Mouse (Mus musculus): Measurements from ENCODE around the gene Trim23. TPM values are rescaled to one million over a fixed set of nuclear protein-coding genes. Genes with fewer than 3 reads are reported as not detected.

The Trim23 gene
- polyA plus RNA-seq, 1 experiment from 2014 or later, result 9.1 TPM

GRCm38 (mm10) chr13:104228384-104229066, 49.9 kb downstream of the Trim23 start, which contains the start of the genes Cenpk and Ppwd1:
Gene Cenpk (plus strand): TSS chr13:104228611.
Gene Ppwd1 (minus strand): TSS chr13:104228843.
- peak; percentile 98 for ATAC-seq (ENCODE audit: low read depth)
- H3K4me1 ChIP-seq (ENCODE audit: control insufficient read depth, low read depth, low read length), result peaks cover 8% of the 10 kb centered on the region
- H3K27me3 ChIP-seq (ENCODE audit: control insufficient read depth, insufficient read depth, low read depth, low read length), result no peaks in the 10 kb centered on the region
- H3K27ac ChIP-seq (ENCODE audit: low read length), result peak within 1 kb of the TSS; percentile 89
- peak within 1 kb of the TSS; percentile 63 for H3K4me3 ChIP-seq (ENCODE audit: low read depth, low read length)
- peak within 1 kb of the TSS; percentile 86 for H3K9ac ChIP-seq (ENCODE audit: low read depth, low read length)
- H3K9me3 ChIP-seq (replicated peaks; ENCODE audit: control insufficient read depth, low read length), result no peaks in the 10 kb centered on the region
- WGBS (ENCODE audit: insufficient replicate concordance), result under 1% methylated on average over 55 of the region's 55 CpGs
- peaks cover 11% of the 10 kb centered on the region; the same call in 1 of the 2 replicates for H3K36me3 ChIP-seq (ENCODE audit: control insufficient read depth, insufficient read depth)
- peak within 1 kb of the TSS; percentile 88 for H3K4me2 ChIP-seq (ENCODE audit: low read depth, low read length)

GRCm38 (mm10) chr13:104229181-104229580, 50.6 kb downstream of the Trim23 start:
- peak; percentile 32 for ATAC-seq (ENCODE audit: low read depth)
- Histone ChIP-seq H3K9ac (ENCODE audit: low read depth, low read length) (peak overlapping the region; percentile 86), H3K27ac (ENCODE audit: low read length) (peak overlapping the region; percentile 89), H3K27me3 (ENCODE audit: control insufficient read depth, insufficient read depth, low read depth, low read length) (no peaks in the 10 kb centered on the region), H3K36me3 (ENCODE audit: control insufficient read depth, insufficient read depth) (peaks cover 11% of the 10 kb centered on the region; the same call in 1 of the 2 replicates), H3K4me3 (ENCODE audit: low read depth, low read length) (peak overlapping the region; percentile 63), H3K9me3 (replicated peaks; ENCODE audit: control insufficient read depth, low read length) (no peaks in the 10 kb centered on the region), H3K4me1 (ENCODE audit: control insufficient read depth, low read depth, low read length) (peaks cover 8% of the 10 kb centered on the region), H3K4me2 (ENCODE audit: low read depth, low read length) (peak overlapping the region; percentile 78)
- WGBS (ENCODE audit: insufficient replicate concordance), result 7% methylated on average over 15 of the region's 15 CpGs

Other genes with a start within 250 kb of the Trim23 start
- 14.4 and 18.3 TPM in 2 replicates for gene Nln, start 69.2 kb upstream of the Trim23 start, polyA plus RNA-seq (2015; fragmentation: Nextera tagmentation; extraction: Ambion mirVana)
- 0.53 and 0.54 TPM in 2 replicates for gene Sgtb, start 69.1 kb upstream of the Trim23 start, polyA plus RNA-seq (2015; fragmentation: Nextera tagmentation; extraction: Ambion mirVana)
- 21.0 and 22.4 TPM in 2 replicates for gene Trappc13, start 328 bp upstream of the Trim23 start, polyA plus RNA-seq (2015; fragmentation: Nextera tagmentation; extraction: Ambion mirVana)
- gene Cenpk, start 49.8 kb downstream of the Trim23 start, polyA plus RNA-seq (2015; fragmentation: Nextera tagmentation; extraction: Ambion mirVana), result 50.1 and 64.2 TPM in 2 replicates
- 8.4 TPM in 2 replicates for gene Ppwd1, start 50.0 kb downstream of the Trim23 start, polyA plus RNA-seq (2015; fragmentation: Nextera tagmentation; extraction: Ambion mirVana)
- gene Adamts6, start 109.0 kb downstream of the Trim23 start, polyA plus RNA-seq (2015; fragmentation: Nextera tagmentation; extraction: Ambion mirVana), result 0.25 and 0.27 TPM in 2 replicates

All from liver, embryonic 16.5 days (tissue).